Mouse (Mus musculus) hindbrain, embryonic 14.5 days (tissue): Measurements from ENCODE around the gene Nanos1. TPM values are rescaled to one million over a fixed set of nuclear protein-coding genes. Genes with fewer than 3 reads are reported as not detected.
A peak's percentile ranks its signal among the peaks of the same experiment; 100 is the strongest.

ENCODE experiments used
- ATAC-seq: fragments of 200-750 bp; cut with Nextera tagmentation; 2 replicates; pipeline ENCODE4 v1.8.0; 2017; ENCODE audit warnings: moderate number of reproducible peaks, mild to moderate bottlenecking, moderate TSS enrichment, moderate library complexity; ENCODE audit not compliant: low FRiP score
- DNase-seq: peaks from one replicate; pipeline ENCODE4 v3.0.0-alpha.2; 2015; ENCODE audit warnings: low spot score
- H3K27ac ChIP-seq: fragments of 300-500 bp; sonication (generic); 2 replicates; pipeline ENCODE4 v1.5.1; 2014; ENCODE audit warnings: mild to moderate bottlenecking, moderate library complexity
- H3K27me3 ChIP-seq: fragments of 300-500 bp; sonication (generic); 2 replicates; pipeline ENCODE4 v1.6.1; 2014; ENCODE audit warnings: mild to moderate bottlenecking, low read length, mixed read lengths; ENCODE audit not compliant: control insufficient read depth, insufficient read depth
- H3K36me3 ChIP-seq: fragments of 300-500 bp; sonication (generic); replicated peaks from 2 replicates; pipeline ENCODE4 v1.6.1; 2014; ENCODE audit not compliant: control insufficient read depth, insufficient read depth
- H3K4me1 ChIP-seq: fragments of 300-500 bp; sonication (generic); replicated peaks from 2 replicates; pipeline ENCODE4 v1.6.1; 2014; ENCODE audit warnings: antibody characterized with exemption, low read length, mixed read lengths; ENCODE audit not compliant: control insufficient read depth, insufficient read depth
- H3K4me2 ChIP-seq: fragments of 300-500 bp; sonication (generic); replicated peaks from 2 replicates; pipeline ENCODE4 v1.6.1; 2014; ENCODE audit warnings: mild to moderate bottlenecking, moderate library complexity
- H3K4me3 ChIP-seq: fragments of 300-500 bp; sonication (generic); replicated peaks from 2 replicates; pipeline ENCODE4 v1.5.1; 2014; ENCODE audit warnings: mild to moderate bottlenecking, low read length
- H3K9ac ChIP-seq: fragments of 300-500 bp; sonication (generic); 2 replicates; pipeline ENCODE4 v1.6.1; 2014
- H3K9me3 ChIP-seq: fragments of 300-500 bp; sonication (generic); 2 replicates; pipeline ENCODE4 v1.6.1; 2016; ENCODE audit warnings: low read length; ENCODE audit not compliant: control insufficient read depth
- WGBS: fragments of 180-500 bp; shearing (Covaris S2); extraction: QIAGEN DNeasy Blood & Tissue Kit; methylation state at CpG from one replicate; pipeline ENCODE4 v1.1.7; 2014; 5-methylcytosine and 5-hydroxymethylcytosine counted together
- polyA plus RNA-seq: library from polyadenylated mRNA; unstranded; fragments of >200 nt; fragmentation: Nextera tagmentation; extraction: Ambion mirVana; gene quantifications from 2 replicates; pipeline ENCODE4 v1.2.1, GENCODE M21; 2014

The Nanos1 gene
- polyA plus RNA-seq, result 23.1 and 29.6 TPM in 2 replicates

GRCm38 (mm10) chr19:60755438-60756191 lies at the start of gene Nanos1:
TSS of gene Nanos1 (plus strand) at chr19:60755987.
- DNase-seq (peak; percentile 89), ATAC-seq (peak; percentile 93)
- Histone ChIP-seq H3K4me2 (peak within 1 kb of the TSS; percentile 67), H3K4me1 (peaks cover 17% of the 10 kb centered on the region), H3K4me3 (peak within 1 kb of the TSS; percentile 92), H3K27me3 (no peaks in the 10 kb centered on the region), H3K9ac (peak within 1 kb of the TSS; percentile 88), H3K9me3 (no peaks in the 10 kb centered on the region), H3K36me3 (peaks cover 11% of the 10 kb centered on the region), H3K27ac (peak within 1 kb of the TSS; percentile 93)
- WGBS, result 1% methylated on average over 57 of the region's 58 CpGs

- Histone ChIP-seq H3K27me3 (no peaks in the 10 kb centered on the region), H3K27ac (no peak overlapping the region), H3K9ac (no peak overlapping the region), H3K9me3 (0 out of 2 replicates have a peak, but pooled peaks cover under 1% of the 10 kb centered on the region), H3K4me1 (no peaks in the 10 kb centered on the region), H3K36me3 (no peaks in the 10 kb centered on the region), H3K4me3 (no peak overlapping the region), H3K4me2 (no peak overlapping the region)
- ATAC-seq (no peak), DNase-seq (no peak)
- WGBS, result 89% methylated on average over 4 of the region's 4 CpGs
Measured at GRCm38 (mm10) chr19:60709193-60709900, 46.4 kb upstream of the Nanos1 start.

- ATAC-seq (no peak), DNase-seq (no peak)
- Histone ChIP-seq H3K4me1 (no peaks in the 10 kb centered on the region), H3K27ac (no peak overlapping the region), H3K9ac (no peak overlapping the region), H3K4me2 (no peak overlapping the region), H3K27me3 (no peaks in the 10 kb centered on the region), H3K9me3 (0 out of 2 replicates have a peak, but pooled peaks cover 4% of the 10 kb centered on the region), H3K36me3 (no peaks in the 10 kb centered on the region), H3K4me3 (no peak overlapping the region)
- 62% methylated on average over 3 of the region's 3 CpGs for WGBS
Measured at GRCm38 (mm10) chr19:60710196-60710595, 45.6 kb upstream of the Nanos1 start.

GRCm38 (mm10) chr19:60712577-60712976 lies 43.2 kb upstream of the Nanos1 start:
- ATAC-seq, result no peak
- no peaks in the 10 kb centered on the region for H3K27me3 ChIP-seq
- no peak overlapping the region for H3K9ac ChIP-seq
- H3K36me3 ChIP-seq, result no peaks in the 10 kb centered on the region
- no peak for DNase-seq
- 0 out of 2 replicates have a peak, but pooled peaks cover 4% of the 10 kb centered on the region for H3K9me3 ChIP-seq
- 79% methylated on average over 2 of the region's 2 CpGs for WGBS
- H3K4me2 ChIP-seq, result no peak overlapping the region
- H3K4me1 ChIP-seq, result no peaks in the 10 kb centered on the region
- no peak overlapping the region for H3K27ac ChIP-seq
- H3K4me3 ChIP-seq, result no peak overlapping the region

- 73% methylated on average over 2 of the region's 2 CpGs for WGBS
- Histone ChIP-seq H3K9me3 (0 out of 2 replicates have a peak, but pooled peaks cover 4% of the 10 kb centered on the region), H3K4me2 (no peak overlapping the region), H3K36me3 (no peaks in the 10 kb centered on the region), H3K4me3 (no peak overlapping the region), H3K4me1 (no peaks in the 10 kb centered on the region), H3K9ac (no peak overlapping the region), H3K27me3 (no peaks in the 10 kb centered on the region), H3K27ac (no peak overlapping the region)
- ATAC-seq (no peak), DNase-seq (no peak)
Measured at GRCm38 (mm10) chr19:60716381-60716780, 39.4 kb upstream of the Nanos1 start.

GRCm38 (mm10) chr19:60730281-60730852 lies 25.4 kb upstream of the Nanos1 start:
- H3K4me2 ChIP-seq, result no peak overlapping the region
- WGBS, result 53% methylated on average over 2 of the region's 2 CpGs

GRCm38 (mm10) chr19:60731299-60731698 lies 24.5 kb upstream of the Nanos1 start:
- H3K9me3 ChIP-seq, result no peaks in the 10 kb centered on the region

More at GRCm38 (mm10) chr19:60730281-60730852, 25.4 kb upstream of the Nanos1 start:
- Histone ChIP-seq H3K27ac (no peak overlapping the region), H3K9me3 (no peaks in the 10 kb centered on the region), H3K9ac (no peak overlapping the region), H3K4me3 (no peak overlapping the region), H3K4me1 (no peaks in the 10 kb centered on the region), H3K36me3 (no peaks in the 10 kb centered on the region), H3K27me3 (no peaks in the 10 kb centered on the region)
- DNase-seq, result peak; percentile 33
- ATAC-seq, result no peak

GRCm38 (mm10) chr19:60731966-60732365 lies 23.8 kb upstream of the Nanos1 start:
- H3K27me3 ChIP-seq, result no peaks in the 10 kb centered on the region
- H3K4me3 ChIP-seq, result no peak overlapping the region
- no peak overlapping the region for H3K27ac ChIP-seq
- no peaks in the 10 kb centered on the region for H3K9me3 ChIP-seq
- no peak for ATAC-seq
- no peak overlapping the region for H3K9ac ChIP-seq
- H3K4me2 ChIP-seq, result no peak overlapping the region
- DNase-seq, result no peak
- H3K36me3 ChIP-seq, result no peaks in the 10 kb centered on the region
- no peaks in the 10 kb centered on the region for H3K4me1 ChIP-seq
- 100% methylated on average over 1 of the region's 1 CpGs for WGBS

More at GRCm38 (mm10) chr19:60731299-60731698, 24.5 kb upstream of the Nanos1 start:
- 75% methylated on average over 1 of the region's 1 CpGs for WGBS
- Histone ChIP-seq H3K9ac (no peak overlapping the region), H3K4me1 (no peaks in the 10 kb centered on the region), H3K4me3 (no peak overlapping the region), H3K36me3 (no peaks in the 10 kb centered on the region), H3K4me2 (no peak overlapping the region), H3K27me3 (no peaks in the 10 kb centered on the region), H3K27ac (no peak overlapping the region)
- DNase-seq (no peak), ATAC-seq (no peak)

GRCm38 (mm10) chr19:60740560-60740959 lies 15.2 kb upstream of the Nanos1 start:
- Histone ChIP-seq H3K27ac (no peak overlapping the region), H3K9ac (no peak overlapping the region), H3K36me3 (no peaks in the 10 kb centered on the region), H3K27me3 (no peaks in the 10 kb centered on the region), H3K9me3 (no peaks in the 10 kb centered on the region), H3K4me2 (no peak overlapping the region), H3K4me1 (no peaks in the 10 kb centered on the region), H3K4me3 (no peak overlapping the region)
- ATAC-seq (no peak), DNase-seq (no peak)
- WGBS, result 61% methylated on average over 1 of the region's 1 CpGs
